Mouse (Mus musculus): ENCODE measurements around the gene 4933428M09Rik. TPM values are rescaled to one million over a fixed set of nuclear protein-coding genes. Genes with fewer than 3 reads are reported as not detected.

4933428M09Rik gene
- 30.1 TPM for polyA plus RNA-seq (2014; fragmentation: Illumina TruSeq; extraction: RNeasy Lipid Tissue Mini Kit (QIAGEN cat#74804); ENCODE audit: low read depth, low replicate concordance)

DNA sequence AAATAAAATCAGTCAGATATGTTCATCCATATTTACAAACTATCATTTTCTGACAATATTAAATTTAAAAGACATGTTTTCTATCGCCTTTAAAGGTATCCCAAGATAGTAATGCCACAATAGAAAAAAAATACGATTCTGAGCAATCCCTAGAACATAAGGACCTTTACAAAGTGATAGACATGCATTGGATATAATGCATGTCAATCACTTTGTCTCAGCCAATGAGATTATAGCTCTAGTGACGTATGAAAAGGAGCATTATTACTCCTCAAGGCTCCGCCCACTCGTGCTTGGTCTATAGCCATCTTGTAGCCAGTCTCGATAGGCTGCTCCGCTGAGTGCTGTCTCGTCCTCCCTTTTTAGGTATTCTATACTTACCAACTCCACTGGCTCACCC lies at the start of gene 4933428M09Rik:
4933428M09Rik (plus strand) TSS at position 301 of the 400 bp plus-strand sequence.

DNA sequence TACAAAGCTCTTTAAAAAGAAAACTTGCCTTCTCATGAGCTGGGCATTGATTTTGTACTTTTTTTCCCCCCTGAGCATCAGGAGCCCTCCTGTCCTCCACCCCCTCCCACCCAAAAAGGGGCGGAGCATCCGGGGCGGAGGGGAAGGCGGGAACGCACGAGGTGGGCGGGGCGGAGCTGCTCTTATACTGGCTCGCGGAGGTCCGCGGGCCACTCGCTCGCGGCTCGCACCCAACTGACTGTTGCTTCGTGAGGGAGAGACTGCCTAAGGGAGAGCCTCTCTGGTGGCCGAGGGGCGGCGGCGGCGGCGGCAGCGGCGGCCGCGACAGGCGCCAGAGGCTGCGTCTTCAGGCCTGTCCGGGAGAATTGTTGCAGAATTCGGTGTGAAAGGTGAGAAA lies 30.8 kb downstream of the 4933428M09Rik start, which contains the start of gene Mum1l1:
Mum1l1 (plus strand) TSS at position 214 of the 397 bp plus-strand sequence.

Other genes with a start within 250 kb of the 4933428M09Rik start
- gene Serpina7, start 94.0 kb upstream of the 4933428M09Rik start, polyA plus RNA-seq (2014; fragmentation: Illumina TruSeq; extraction: RNeasy Lipid Tissue Mini Kit (QIAGEN cat#74804); ENCODE audit: low read depth, low replicate concordance), result 1.8 TPM
- 64.6 TPM for gene 4930513O06Rik, start 93.0 kb upstream of the 4933428M09Rik start, polyA plus RNA-seq (2014; fragmentation: Illumina TruSeq; extraction: RNeasy Lipid Tissue Mini Kit (QIAGEN cat#74804); ENCODE audit: low read depth, low replicate concordance)
- 100.0 TPM for gene Mum1l1, start 30.8 kb downstream of the 4933428M09Rik start, polyA plus RNA-seq (2014; fragmentation: Illumina TruSeq; extraction: RNeasy Lipid Tissue Mini Kit (QIAGEN cat#74804); ENCODE audit: low read depth, low replicate concordance)
- 6.9 TPM for gene Trap1a, start 154.5 kb downstream of the 4933428M09Rik start, polyA plus RNA-seq (2014; fragmentation: Illumina TruSeq; extraction: RNeasy Lipid Tissue Mini Kit (QIAGEN cat#74804); ENCODE audit: low read depth, low replicate concordance)

Measured in testis, adult 10 weeks (tissue).